Mouse (Mus musculus) heart, adult 2 months (tissue): ENCODE data around the gene Gm42372.

ENCODE experiments used
- CTCF ChIP-seq: fragments of 200-600 bp; IDR thresholded peaks from 2 replicates; pipeline ENCODE4 v1.8.1; 2022; ENCODE audit warnings: antibody characterized with exemption, mild to moderate bottlenecking, moderate library complexity
- POLR2A ChIP-seq: fragments of 200-500 bp; IDR thresholded peaks from 2 replicates; pipeline ENCODE4 v1.6.1; 2011; ENCODE audit warnings: mild to moderate bottlenecking, low read depth, low read length, control low read depth; ENCODE audit not compliant: insufficient read depth

DNA sequence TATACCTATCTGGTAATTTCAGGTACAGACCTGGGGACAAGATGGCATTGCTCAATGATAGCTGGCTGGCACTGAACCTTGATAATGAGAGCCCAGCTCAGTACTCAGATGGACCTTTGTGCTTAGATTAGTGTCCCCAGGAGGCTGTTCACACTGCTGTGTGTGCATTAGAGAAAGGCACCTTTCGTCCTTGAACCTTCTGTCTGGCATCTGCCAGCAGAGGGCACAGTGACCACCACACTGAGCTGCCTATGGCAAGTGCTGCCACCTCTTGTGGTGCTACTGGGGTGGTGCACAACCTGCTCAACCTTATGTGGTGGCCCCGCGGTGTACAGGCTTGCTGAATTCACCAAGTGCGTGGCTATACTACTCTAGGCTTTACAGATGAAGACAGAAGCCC, 24.4 kb downstream of the Gm42372 start:
- TF ChIP-seq POLR2A (no peak), CTCF (peak; percentile 71)
